Mouse (Mus musculus) stomach, postnatal 0 days (tissue): Measurements from ENCODE around the gene Myl12a. TPM values are rescaled to one million over a fixed set of nuclear protein-coding genes. Genes with fewer than 3 reads are reported as not detected.
A peak's percentile ranks its signal among the peaks of the same experiment; 100 is the strongest.

ENCODE experiments used
- ATAC-seq: fragments of 200-750 bp; cut with Nextera tagmentation; 2 replicates; pipeline ENCODE4 v1.8.0; 2017; ENCODE audit not compliant: low FRiP score, low TSS enrichment
- DNase-seq: peaks from one replicate; pipeline ENCODE4 v3.0.0-alpha.2; 2016; ENCODE audit warnings: low spot score
- H3K27ac ChIP-seq: fragments of 300-500 bp; sonication (generic); replicated peaks from 2 replicates; pipeline ENCODE4 v1.5.1; 2014; ENCODE audit warnings: mild to moderate bottlenecking, control low read depth
- H3K27me3 ChIP-seq: fragments of 300-500 bp; sonication (generic); 2 replicates; pipeline ENCODE4 v1.6.1; 2014; ENCODE audit warnings: low read length; ENCODE audit not compliant: control insufficient read depth, insufficient read depth
- H3K36me3 ChIP-seq: fragments of 300-500 bp; sonication (generic); 2 replicates; pipeline ENCODE4 v1.6.1; 2014; ENCODE audit warnings: low read length, mixed read lengths; ENCODE audit not compliant: control insufficient read depth, insufficient read depth
- H3K4me1 ChIP-seq: fragments of 300-500 bp; sonication (generic); replicated peaks from 2 replicates; pipeline ENCODE4 v1.6.1; 2014; ENCODE audit warnings: antibody characterized with exemption; ENCODE audit not compliant: control insufficient read depth, insufficient read depth
- H3K4me2 ChIP-seq: fragments of 300-500 bp; sonication (generic); replicated peaks from 2 replicates; pipeline ENCODE4 v1.6.1; 2014; ENCODE audit warnings: low read depth, mild to moderate bottlenecking, control low read depth, moderate library complexity
- H3K4me3 ChIP-seq: fragments of 300-500 bp; sonication (generic); 2 replicates; pipeline ENCODE4 v1.5.1; 2014; ENCODE audit warnings: low read depth, low read length, control low read depth
- H3K9ac ChIP-seq: fragments of 300-500 bp; sonication (generic); 2 replicates; pipeline ENCODE4 v1.6.1; 2014; ENCODE audit warnings: mild to moderate bottlenecking, low read length, control low read depth, mixed read lengths
- H3K9me3 ChIP-seq: fragments of 300-500 bp; sonication (generic); 2 replicates; pipeline ENCODE4 v1.6.1; 2016; ENCODE audit warnings: low read length; ENCODE audit not compliant: control insufficient read depth
- CTCF ChIP-seq: IDR thresholded peaks from 2 replicates; pipeline ENCODE4 v1.5.1; 2016; ENCODE audit warnings: antibody characterized with exemption, low read depth, mild to moderate bottlenecking, moderate library complexity
- EP300 ChIP-seq: optimal IDR thresholded peaks from 2 replicates; pipeline ENCODE3; 2016; ENCODE audit warnings: antibody characterized with exemption
- WGBS: fragments of 180-500 bp; shearing (Covaris S2); extraction: QIAGEN DNeasy Blood & Tissue Kit; methylation state at CpG from one replicate; pipeline ENCODE4 v1.1.7; 2014; 5-methylcytosine and 5-hydroxymethylcytosine counted together
- polyA plus RNA-seq: library from polyadenylated mRNA; unstranded; fragments of >200 nt; fragmentation: Nextera tagmentation; extraction: Ambion mirVana; gene quantifications from 2 replicates; pipeline ENCODE4 v1.2.1, GENCODE M21; 2015

Myl12a gene
- polyA plus RNA-seq, 1 experiment from 2014 or later = 534 TPM

DNA sequence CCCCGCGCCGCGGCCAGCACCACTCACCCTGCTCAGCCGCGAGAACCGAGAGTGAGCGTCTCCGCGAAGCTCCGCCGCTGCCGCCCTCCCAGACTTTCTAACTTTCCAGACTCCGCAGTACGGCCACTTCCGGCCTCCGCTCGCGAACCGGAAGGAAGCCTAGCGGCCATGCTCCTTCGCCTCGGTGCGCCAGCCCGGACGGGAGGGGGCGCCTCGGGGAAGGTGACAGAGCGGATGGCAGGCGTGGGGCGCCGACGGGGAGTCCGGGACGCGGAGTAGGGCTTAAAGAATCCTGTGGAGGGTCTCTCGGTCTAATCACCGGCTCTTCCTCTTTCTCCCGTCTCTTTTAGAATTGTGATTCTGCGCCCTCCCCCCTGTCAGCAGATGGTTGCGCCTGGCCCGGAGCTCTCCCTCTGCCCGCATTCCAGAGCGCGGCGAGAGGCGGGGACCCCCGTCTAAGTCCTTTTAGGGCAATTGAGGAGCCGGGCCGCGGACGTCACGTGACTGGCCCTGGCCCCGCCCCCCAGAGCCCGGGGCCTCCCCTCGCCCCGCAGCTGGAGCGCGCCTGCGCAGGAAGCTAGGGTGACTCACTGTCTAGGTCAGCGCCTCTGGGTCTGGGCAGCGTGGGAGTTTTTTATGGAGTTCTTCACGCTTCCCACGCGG lies 466 bp downstream of the Myl12a start, which contains the start of gene Myom1:
TSS of gene Myom1 (plus strand) at position 553 of the 663 bp plus-strand sequence.
- Histone ChIP-seq H3K9ac (peak within 1 kb of the TSS; percentile 100), H3K27ac (peak within 1 kb of the TSS; percentile 100), H3K36me3 (no peaks in the 10 kb centered on the region), H3K4me1 (peaks cover 2% of the 10 kb centered on the region; the same call in 1 of the 2 replicates), H3K9me3 (no peaks in the 10 kb centered on the region), H3K27me3 (no peaks in the 10 kb centered on the region), H3K4me3 (peak within 1 kb of the TSS; percentile 95), H3K4me2 (peak within 1 kb of the TSS; percentile 43)
- ATAC-seq = peak; percentile 94
- under 1% methylated on average over 64 of the region's 65 CpGs for WGBS
- TF ChIP-seq CTCF (peak; percentile 73), EP300 (no peak)
- peak; percentile 99 for DNase-seq

DNA sequence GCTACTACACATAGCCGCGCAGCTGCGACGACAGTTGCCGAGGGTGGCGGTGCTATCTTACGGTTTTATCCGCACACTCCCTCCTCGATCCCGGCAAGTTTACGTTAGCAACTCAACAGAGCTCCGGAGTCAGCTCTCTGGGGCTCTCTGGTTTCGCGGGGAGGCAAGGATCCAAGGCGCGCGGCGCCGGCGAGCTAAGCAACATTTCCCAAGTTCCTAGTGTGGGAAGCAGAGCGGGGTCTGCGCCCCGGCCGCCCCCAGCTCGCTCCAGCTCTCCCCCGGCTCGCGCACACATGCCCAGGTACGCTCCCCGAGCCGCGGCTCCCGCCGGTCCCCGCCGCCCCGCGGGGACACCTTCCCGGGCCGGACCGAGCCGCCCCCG lies 988 bp downstream of the Myl12a start:
- Histone ChIP-seq H3K9ac (peak overlapping the region; percentile 100), H3K9me3 (no peaks in the 10 kb centered on the region), H3K36me3 (no peaks in the 10 kb centered on the region), H3K27ac (peak overlapping the region; percentile 100), H3K27me3 (no peaks in the 10 kb centered on the region), H3K4me1 (peaks cover 2% of the 10 kb centered on the region; the same call in 1 of the 2 replicates), H3K4me2 (peak overlapping the region; percentile 43), H3K4me3 (peak overlapping the region; percentile 95)
- DNase-seq = no peak
- peak; percentile 53 for ATAC-seq
- WGBS = 1% methylated on average over 41 of the region's 43 CpGs
- no peak for TF ChIP-seq CTCF

DNA sequence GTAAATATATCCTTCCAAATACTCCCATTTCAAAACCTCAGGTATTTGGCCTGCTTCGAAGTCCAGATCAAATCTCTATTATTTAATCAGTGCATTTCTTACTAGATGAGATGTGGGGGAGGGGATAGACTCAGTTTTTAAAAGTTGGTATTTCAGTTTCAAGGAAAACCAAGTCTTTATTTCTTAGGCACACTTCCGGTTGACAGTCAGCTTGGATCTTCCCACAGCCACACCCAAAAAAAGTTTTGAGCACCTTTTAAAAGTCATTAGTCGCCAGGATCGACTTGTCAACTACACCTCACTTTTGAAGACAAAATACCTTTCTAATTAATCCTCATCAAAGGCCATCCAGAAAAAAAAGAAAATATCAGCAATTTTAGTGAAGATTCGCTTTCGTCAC lies 1.6 kb downstream of the Myl12a start:
- Histone ChIP-seq H3K9me3 (no peaks in the 10 kb centered on the region), H3K4me2 (peak overlapping the region; percentile 43), H3K27me3 (no peaks in the 10 kb centered on the region), H3K36me3 (no peaks in the 10 kb centered on the region), H3K27ac (peak overlapping the region; percentile 100), H3K9ac (peak overlapping the region; percentile 100), H3K4me1 (peaks cover 2% of the 10 kb centered on the region; the same call in 1 of the 2 replicates), H3K4me3 (peak overlapping the region; percentile 95)
- ATAC-seq (no peak), DNase-seq (no peak)
- TF ChIP-seq EP300 (no peak), CTCF (no peak)
- WGBS = 4% methylated on average over 6 of the region's 6 CpGs

DNA sequence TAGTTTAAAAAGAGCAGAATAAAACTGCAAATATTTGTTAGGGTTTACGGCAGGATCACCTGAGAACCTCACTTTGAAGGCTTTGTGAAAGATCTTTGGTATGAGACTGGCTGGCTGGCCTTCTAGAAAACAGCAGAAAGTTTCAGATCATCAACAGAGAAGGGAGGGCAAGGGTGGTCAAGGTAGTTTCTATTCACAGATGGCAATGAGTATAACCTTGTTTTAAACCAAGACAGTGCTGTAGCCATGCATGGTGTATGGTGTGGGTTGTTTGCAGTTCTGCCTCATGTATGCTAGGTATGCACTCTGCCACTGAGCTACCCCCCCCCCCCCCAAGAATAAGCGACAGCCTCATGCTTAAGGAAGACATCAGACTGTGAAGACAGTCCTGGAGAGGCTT lies 2.4 kb downstream of the Myl12a start:
- no peak overlapping the region for H3K27ac ChIP-seq
- ATAC-seq = no peak
- WGBS = 36% methylated on average over 2 of the region's 2 CpGs
- H3K4me1 ChIP-seq = peaks cover 2% of the 10 kb centered on the region; the same call in 1 of the 2 replicates
- H3K36me3 ChIP-seq = no peaks in the 10 kb centered on the region
- no peak for DNase-seq
- no peaks in the 10 kb centered on the region for H3K27me3 ChIP-seq
- no peak overlapping the region for H3K9ac ChIP-seq
- peak overlapping the region; percentile 95 for H3K4me3 ChIP-seq
- peak overlapping the region; percentile 43 for H3K4me2 ChIP-seq
- H3K9me3 ChIP-seq = no peaks in the 10 kb centered on the region
- TF ChIP-seq EP300 = no peak
- TF ChIP-seq CTCF = no peak

GRCm38 (mm10) chr17:70999187-70999586 lies 3.5 kb downstream of the Myl12a start:
- Histone ChIP-seq H3K27ac (no peak overlapping the region), H3K9ac (no peak overlapping the region), H3K36me3 (no peaks in the 10 kb centered on the region), H3K9me3 (no peaks in the 10 kb centered on the region), H3K4me1 (peaks cover 2% of the 10 kb centered on the region; the same call in 1 of the 2 replicates), H3K27me3 (no peaks in the 10 kb centered on the region), H3K4me3 (no peak overlapping the region), H3K4me2 (no peak overlapping the region)
- ATAC-seq (no peak), DNase-seq (no peak)
- no peak for TF ChIP-seq EP300
- TF ChIP-seq CTCF = no peak
- 37% methylated on average over 5 of the region's 5 CpGs for WGBS

DNA sequence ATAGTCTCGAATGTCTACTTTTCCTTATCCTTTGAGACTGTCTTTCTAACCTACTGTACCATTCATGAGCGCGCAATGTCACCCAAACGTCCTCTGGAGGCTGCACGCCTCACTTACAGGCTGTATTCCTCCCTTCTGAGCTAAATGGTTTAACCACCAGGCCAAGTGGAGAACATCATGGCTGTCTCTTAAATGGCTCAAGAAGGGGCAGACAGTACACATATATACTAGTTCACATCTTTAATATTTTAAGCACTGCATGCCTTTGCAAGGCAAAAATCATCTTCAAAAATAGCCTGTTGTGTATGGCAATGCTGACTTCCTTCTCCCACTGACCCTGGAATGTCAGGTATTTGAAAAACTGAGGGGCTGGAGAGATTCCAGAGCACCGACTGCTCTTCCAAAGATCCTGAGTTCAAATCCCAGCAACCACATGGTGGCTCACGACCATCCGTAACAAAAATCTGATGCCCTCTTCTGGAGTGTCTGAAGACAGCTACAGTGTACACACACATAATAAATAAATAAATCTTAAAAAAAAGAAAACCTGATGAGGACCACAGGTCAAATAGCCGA lies 4.2 kb downstream of the Myl12a start:
- TF ChIP-seq EP300 = no peak
- no peak for TF ChIP-seq CTCF
- WGBS = 72% methylated on average over 9 of the region's 9 CpGs
- ATAC-seq = no peak

More for the DNA sequence above, 4.2 kb downstream of the Myl12a start:
- no peaks in the 10 kb centered on the region for H3K36me3 ChIP-seq
- no peak overlapping the region for H3K4me3 ChIP-seq
- H3K9me3 ChIP-seq = no peaks in the 10 kb centered on the region
- peak overlapping the region; percentile 53; the same call in 1 of the 2 replicates for H3K27ac ChIP-seq
- no peak for DNase-seq
- H3K4me2 ChIP-seq = no peak overlapping the region
- no peaks in the 10 kb centered on the region for H3K27me3 ChIP-seq
- no peak overlapping the region for H3K9ac ChIP-seq
- H3K4me1 ChIP-seq = no peaks in the 10 kb centered on the region; the same call in 1 of the 2 replicates
